28 mouse cellular contexts compared by ENCODE assay signal in the genomic region with DNA sequence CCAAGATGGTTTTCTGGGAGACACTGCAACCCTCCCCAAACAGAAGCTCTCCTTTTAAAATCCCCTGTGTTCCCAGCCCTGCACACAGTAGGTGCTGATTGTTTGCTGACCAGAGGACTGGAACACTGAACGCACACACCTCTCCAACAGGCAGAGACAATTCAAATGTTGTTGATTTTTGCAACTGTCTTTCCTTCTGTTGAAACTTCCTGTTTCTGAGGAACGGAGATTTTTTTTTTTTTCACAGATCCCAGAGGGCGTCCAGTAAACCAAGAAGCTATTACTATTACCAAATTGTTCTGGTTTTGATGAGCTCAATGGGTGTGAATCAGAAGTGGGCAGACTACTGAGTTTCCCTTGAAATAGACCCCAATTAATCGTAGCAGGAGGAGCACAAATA. TPM values are rescaled to one million over a fixed set of nuclear protein-coding genes. Genes with fewer than 3 reads are reported as not detected.
A peak's percentile ranks its signal among the peaks of the same experiment; 100 is the strongest.
DNase-seq lines count a peak whose midpoint lies in the region; ATAC-seq and TF ChIP-seq lines count a peak whose summit lies in the region.
"Had no signal": no experiment of that assay in that cellular context is flagged by ENCODE, and none has a peak within 500 bp of the region (broad histone marks: within the 10 kb centered on the region; RNA-seq: fewer than 3 reads in every experiment).

No protein-coding gene starts in this region.

- no peaks in the 10 kb centered on the region for H3K27me3 ChIP-seq in midbrain, embryonic 11.5 days (ENCODE audit: control insufficient read depth, insufficient read depth, low read length)
- H3K27me3 ChIP-seq in midbrain, embryonic 10.5 days (ENCODE audit: low read depth, poor library complexity, severe bottlenecking): no peaks in the 10 kb centered on the region
- H3K27me3 ChIP-seq: embryonic facial prominence, embryonic 12.5 days; embryonic facial prominence, embryonic 15.5 days had no signal

- H3K9me3 ChIP-seq in midbrain, embryonic 11.5 days (ENCODE audit: control insufficient read depth, low read length): no peaks in the 10 kb centered on the region
- no peaks in the 10 kb centered on the region for H3K9me3 ChIP-seq in midbrain, embryonic 10.5 days (replicated peaks)
- H3K9me3 ChIP-seq: embryonic facial prominence, embryonic 12.5 days; embryonic facial prominence, embryonic 15.5 days had no signal

- H3K4me2 ChIP-seq in midbrain, embryonic 11.5 days: no peak overlapping the region
- H3K4me2 ChIP-seq: embryonic facial prominence, embryonic 12.5 days; embryonic facial prominence, embryonic 15.5 days; heart, embryonic 11.5 days; hindbrain, embryonic 14.5 days had no signal

- DNase-seq in heart, adult 11 months: peak; percentile 64
- no peak for DNase-seq in heart, postnatal 25 days (ENCODE audit: low spot score)
- DNase-seq in midbrain, embryonic 11.5 days (ENCODE audit: low spot score, missing footprints): peak; percentile 69
- no peak for DNase-seq in midbrain, embryonic 10.5 days (ENCODE audit: low spot score)
- DNase-seq in cerebellum, postnatal 14 days: no peak
- no peak for DNase-seq in cerebellum, postnatal 25 days
- DNase-seq: adrenal gland, adult 2 months; adrenal gland, postnatal 14 days; B cell, adult 2 months; cerebellum, adult 11-12 months; cerebellum, adult 8-10 months; cerebellum, postnatal 10 days; forebrain, postnatal 0 days; gastrocnemius, adult 2 months; gastrocnemius, postnatal 14 days; heart, adult 2 months; heart, postnatal 4 days had no signal

- H3K9ac ChIP-seq in midbrain, embryonic 11.5 days (ENCODE audit: low read length): no peak overlapping the region
- H3K9ac ChIP-seq: embryonic facial prominence, embryonic 12.5 days; embryonic facial prominence, embryonic 15.5 days; forebrain, postnatal 0 days; hindbrain, embryonic 14.5 days had no signal

- no peak for TF ChIP-seq POLR2A in bone marrow macrophage, adult 2 months (IDR thresholded peaks at IDR 0.05; ENCODE audit: borderline replicate concordance, low read depth, low read length)

- WGBS in midbrain, embryonic 11.5 days: 70% methylated on average over 4 of the region's 4 CpGs
- 78% methylated on average over 4 of the region's 4 CpGs for WGBS in midbrain, embryonic 10.5 days

- TF ChIP-seq CTCF in bone marrow macrophage, adult 2 months (IDR thresholded peaks at IDR 0.05; ENCODE audit: low read depth, low read length): no peak

- H3K4me1 ChIP-seq in midbrain, embryonic 11.5 days (ENCODE audit: control insufficient read depth, insufficient read depth, low read length): no peaks in the 10 kb centered on the region
- H3K4me1 ChIP-seq in midbrain, embryonic 10.5 days: 0 out of 2 replicates have a peak, but pooled peaks cover 5% of the 10 kb centered on the region
- peaks cover 53% of the 10 kb centered on the region for H3K4me1 ChIP-seq in bone marrow macrophage, adult 2 months (ENCODE audit: control insufficient read depth, insufficient read depth, low read length)
- H3K4me1 ChIP-seq: embryonic facial prominence, embryonic 12.5 days had no signal

- no peak overlapping the region for H3K27ac ChIP-seq in midbrain, embryonic 11.5 days (ENCODE audit: low read depth, low read length)
- H3K27ac ChIP-seq in midbrain, embryonic 10.5 days (replicated peaks): no peak overlapping the region
- peak overlapping the region; percentile 52 for H3K27ac ChIP-seq in bone marrow macrophage, adult 2 months (ENCODE audit: insufficient read depth, low read depth, low read length)
- H3K27ac ChIP-seq: embryonic facial prominence, embryonic 12.5 days; embryonic facial prominence, embryonic 15.5 days; gastrocnemius, adult 2 months; heart, adult 2 months; hindbrain, embryonic 14.5 days; hindbrain, postnatal 0 days had no signal

- ATAC-seq in midbrain, embryonic 11.5 days (ENCODE audit: low FRiP score): no peak
- peak; percentile 19; the same call in 1 of the 2 replicates for ATAC-seq in megakaryocyte, adult 5-6 weeks (ENCODE audit: poor library complexity, severe bottlenecking)
- ATAC-seq: forebrain, embryonic 14.5 days; forebrain, postnatal 0 days; hindbrain, postnatal 0 days; intestine, postnatal 0 days had no signal

- intact Hi-C loops in heart, postnatal 25 days (cut with DNase I): no loop called here

- no peak overlapping the region for H3K4me3 ChIP-seq in midbrain, embryonic 11.5 days (ENCODE audit: low read depth, low read length)
- H3K4me3 ChIP-seq in midbrain, embryonic 10.5 days: no peak overlapping the region
- H3K4me3 ChIP-seq in bone marrow macrophage, adult 2 months (ENCODE audit: insufficient read depth, low read length): no peak overlapping the region
- H3K4me3 ChIP-seq: embryonic facial prominence, embryonic 12.5 days; embryonic facial prominence, embryonic 15.5 days; gastrocnemius, adult 2 months; heart, adult 2 months had no signal

- H3K36me3 ChIP-seq in midbrain, embryonic 11.5 days (ENCODE audit: control insufficient read depth, insufficient read depth, low read length): no peaks in the 10 kb centered on the region
- no peaks in the 10 kb centered on the region for H3K36me3 ChIP-seq in midbrain, embryonic 10.5 days
- H3K36me3 ChIP-seq: embryonic facial prominence, embryonic 12.5 days; embryonic facial prominence, embryonic 15.5 days had no signal

RNA-seq across cellular contexts. Expression of a gene that starts 38.3 kb away (rescaled TPM):
- 1 to 10 TPM; 1.5 TPM for total RNA-seq in heart, postnatal 25 days (2021)
- 0.05 TPM in 1 of 2 replicates, not detected in the other for polyA plus RNA-seq in midbrain, embryonic 11.5 days (2014; fragmentation: Nextera tagmentation; extraction: Ambion mirVana)
- 0.05 TPM in 1 of 2 replicates, not detected in the other for polyA plus RNA-seq in midbrain, embryonic 10.5 days (2016; fragmentation: Nextera tagmentation; extraction: Ambion mirVana)
- polyA plus RNA-seq in bone marrow macrophage, adult 2 months (2012; ENCODE audit: insufficient read depth, insufficient read length, missing spikeins): not detected in 2 replicates
- not detected in 2 replicates for total RNA-seq in megakaryocyte, adult 5-6 weeks (2015)
- not detected in 2 replicates for total RNA-seq in megakaryocyte, adult 5-6 weeks (2017)
- total RNA-seq: adrenal gland, adult 2 months; adrenal gland, postnatal 14 days; common myeloid progenitor, adult 5-6 weeks had no signal
- polyA plus RNA-seq: hindbrain, embryonic 11.5 days; hindbrain, embryonic 14.5 days had no signal

RNA-seq across cellular contexts. Expression of a gene that starts 58.6 kb away (rescaled TPM):
- total RNA-seq in heart, postnatal 25 days (2021): 10 to 100 TPM; 19.8 to 24.4 TPM
- polyA plus RNA-seq in midbrain, embryonic 11.5 days (2014; fragmentation: Nextera tagmentation; extraction: Ambion mirVana): 0.52 and 0.57 TPM in 2 replicates
- polyA plus RNA-seq in midbrain, embryonic 10.5 days (2016; fragmentation: Nextera tagmentation; extraction: Ambion mirVana): 0.40 and 0.41 TPM in 2 replicates
- polyA plus RNA-seq in bone marrow macrophage, adult 2 months (2012; ENCODE audit: insufficient read depth, insufficient read length, missing spikeins): 17.2 and 18.7 TPM in 2 replicates
- 126 and 128 TPM in 2 replicates for total RNA-seq in megakaryocyte, adult 5-6 weeks (2015)
- total RNA-seq in megakaryocyte, adult 5-6 weeks (2017): 66.3 and 84.1 TPM in 2 replicates

Comparison
In these comparisons a context has a peak if more than half of its experiments do, and no peak if none do; other contexts are left out.
1. DNase-seq: peak in heart, adult 11 months (single experiment) and midbrain, embryonic 11.5 days (single experiment); none in heart, postnatal 25 days (single experiment), midbrain, embryonic 10.5 days (single experiment), cerebellum, postnatal 14 days (0 of 2) and cerebellum, postnatal 25 days (0 of 2).
2. RNA of a gene that starts 58.6 kb away (polyA plus RNA-seq): 17.2 to 18.7 TPM in bone marrow macrophage, adult 2 months; 0.52 to 0.57 TPM in midbrain, embryonic 11.5 days and 0.40 to 0.41 TPM in midbrain, embryonic 10.5 days; every median in the first group is over 10 times any median in the second.